Mouse (Mus musculus) spleen, adult 18-20 months (tissue): Measurements from ENCODE around the gene Tmem120a.

Source experiments
- DNase-seq, 2 experiments: peaks; one replicate each; pipeline ENCODE4 v3.0.0; 2022; ENCODE audit warnings: mixed read lengths in 2 of 2

Tmem120a gene

GRCm38 (mm10) chr5:135707855-135708254 lies 36.4 kb downstream of the Tmem120a start:
- peak in 1 of 2 experiments; percentile 21 for DNase-seq

GRCm38 (mm10) chr5:135707039-135707438 lies 37.2 kb downstream of the Tmem120a start:
- no peak for DNase-seq

GRCm38 (mm10) chr5:135705383-135705782 lies 38.9 kb downstream of the Tmem120a start:
- no peak for DNase-seq

- DNase-seq = no peak
Observed at GRCm38 (mm10) chr5:135703431-135703830, 40.8 kb downstream of the Tmem120a start.

- DNase-seq = peak; percentile 28 to 49
Observed at GRCm38 (mm10) chr5:135702682-135703192, 41.5 kb downstream of the Tmem120a start.

GRCm38 (mm10) chr5:135702190-135702589 lies 42.1 kb downstream of the Tmem120a start:
- DNase-seq = no peak

- no peak for DNase-seq
Observed at GRCm38 (mm10) chr5:135701601-135702000, 42.6 kb downstream of the Tmem120a start.

- no peak for DNase-seq
Observed at GRCm38 (mm10) chr5:135697711-135698111, 46.5 kb downstream of the Tmem120a start.

GRCm38 (mm10) chr5:135695277-135695721 lies 48.9 kb downstream of the Tmem120a start:
- DNase-seq = no peak

- no peak for DNase-seq
Observed at GRCm38 (mm10) chr5:135693281-135693853, 50.9 kb downstream of the Tmem120a start.

GRCm38 (mm10) chr5:135691266-135691665 lies 53.0 kb downstream of the Tmem120a start:
- DNase-seq = no peak

GRCm38 (mm10) chr5:135690401-135690800 lies 53.8 kb downstream of the Tmem120a start:
- DNase-seq = no peak
